Mouse (Mus musculus): Measurements from ENCODE around the gene Dhrs2.

DNA sequence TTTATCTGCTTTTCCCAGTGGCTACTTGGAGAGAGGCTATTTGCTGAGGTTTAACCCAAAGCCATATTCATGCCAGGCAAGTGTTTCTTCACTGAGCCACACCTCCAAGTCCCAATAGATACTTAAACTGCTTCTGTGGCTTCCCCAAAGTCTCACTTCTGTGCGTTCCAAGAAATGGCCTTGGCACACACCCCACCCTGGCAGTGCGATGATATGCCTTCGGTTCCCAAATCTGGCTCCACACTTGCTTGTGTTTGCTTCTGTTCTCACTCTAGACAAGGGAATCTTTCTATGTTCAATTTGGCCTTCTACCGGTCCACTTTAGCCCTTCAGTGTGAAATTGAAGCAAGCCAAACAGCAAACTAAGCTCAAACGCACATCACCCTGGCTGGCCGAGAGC lies 53.0 kb downstream of the Dhrs2 start:
- no peak for TF ChIP-seq USF1 (IDR thresholded peaks at IDR 0.05; ENCODE audit: low read depth, low read length)
- no peak for TF ChIP-seq UBTF (IDR thresholded peaks at IDR 0.05; ENCODE audit: borderline replicate concordance, insufficient read depth, low read depth, low read length)
- no peak for TF ChIP-seq ZNF384 (IDR thresholded peaks at IDR 0.05; ENCODE audit: low read depth, low read length)
- TF ChIP-seq TBP (IDR thresholded peaks at IDR 0.05; ENCODE audit: low read depth, low read length), result no peak
- TF ChIP-seq USF2 (IDR thresholded peaks at IDR 0.05; ENCODE audit: borderline replicate concordance in 1 of 2, insufficient read depth in 1 of 2, low read depth in 1 of 2, low read length in 2 of 2), result no peak
- TF ChIP-seq MAFK (IDR thresholded peaks at IDR 0.05; ENCODE audit: borderline replicate concordance, low read depth, low read length), result no peak
- no peak for TF ChIP-seq POLR2A (IDR thresholded peaks at IDR 0.05; ENCODE audit: control insufficient read depth in 1 of 2, insufficient read depth in 1 of 2, low read depth in 1 of 2, low read length in 2 of 2, poor library complexity in 1 of 2)
- no peak for TF ChIP-seq MAX (IDR thresholded peaks at IDR 0.05; ENCODE audit: low read length)
- TF ChIP-seq CTCF (IDR thresholded peaks at IDR 0.05 in 2 of 3, conservative IDR thresholded peaks at IDR 0.05 in 1 of 3; ENCODE audit: control insufficient read depth in 1 of 3, insufficient read depth in 1 of 3, low read depth in 2 of 3, low read length in 3 of 3, poor library complexity in 1 of 3, severe bottlenecking in 1 of 3), result no peak

Measured in MEL (cell line).